Mouse (Mus musculus) CH12.LX (cell line): Measurements from ENCODE around the gene Mef2a.

Experiments
- BHLHE40 ChIP-seq: IDR thresholded peaks from 2 replicates; pipeline ENCODE4 v1.6.1; 2011; ENCODE audit warnings: mild to moderate bottlenecking, low read depth, low read length, improper control_type of control experiment
- CTCF ChIP-seq, 2 experiments: IDR thresholded peaks in 1 of 2; conservative IDR thresholded peaks in 1 of 2; 2 replicates each; pipeline ENCODE4 v1.5.1; 2011 to 2012; ENCODE audit warnings: low read depth in 2 of 2, low read length in 2 of 2, improper control_type of control experiment in 1 of 2, inconsistent platforms in 1 of 2, mild to moderate bottlenecking in 1 of 2, moderate library complexity in 1 of 2
- HCFC1 ChIP-seq: IDR thresholded peaks from 2 replicates; pipeline ENCODE4 v1.6.1; 2012; ENCODE audit warnings: low read depth, mild to moderate bottlenecking, inconsistent platforms, low read length, improper control_type of control experiment
- MAFK ChIP-seq: IDR thresholded peaks from 2 replicates; pipeline ENCODE4 v1.6.1; 2011; ENCODE audit warnings: low read length, improper control_type of control experiment; ENCODE audit not compliant: insufficient replicate concordance
- MEF2A ChIP-seq: IDR thresholded peaks from 2 replicates; pipeline ENCODE4 v1.6.1; 2014; ENCODE audit warnings: low read depth, mild to moderate bottlenecking, inconsistent platforms, low read length, improper control_type of control experiment, borderline replicate concordance
- POLR2A ChIP-seq: IDR thresholded peaks from 2 replicates; pipeline ENCODE4 v1.6.1; 2011; ENCODE audit warnings: low read depth, mild to moderate bottlenecking, improper control_type of control experiment, low read length
- POLR2AphosphoS2 ChIP-seq: IDR thresholded peaks from 2 replicates; pipeline ENCODE4 v1.6.1; 2011; ENCODE audit warnings: low read depth, low read length, improper control_type of control experiment
- TCF12 ChIP-seq: IDR thresholded peaks from 2 replicates; pipeline ENCODE4 v1.6.1; 2014; ENCODE audit warnings: low read depth, mild to moderate bottlenecking, inconsistent platforms, low read length, improper control_type of control experiment
- UBTF ChIP-seq: IDR thresholded peaks from 2 replicates; pipeline ENCODE4 v1.6.1; 2012; ENCODE audit warnings: low read depth, mild to moderate bottlenecking, inconsistent platforms, low read length, improper control_type of control experiment, moderate library complexity
- USF1 ChIP-seq: IDR thresholded peaks from 2 replicates; pipeline ENCODE4 v1.6.1; 2014; ENCODE audit warnings: low read depth, mild to moderate bottlenecking, inconsistent platforms, low read length, improper control_type of control experiment
- ZNF384 ChIP-seq: IDR thresholded peaks from 2 replicates; pipeline ENCODE4 v1.6.1; 2012; ENCODE audit warnings: low read depth, low read length, improper control_type of control experiment, inconsistent platforms

DNA sequence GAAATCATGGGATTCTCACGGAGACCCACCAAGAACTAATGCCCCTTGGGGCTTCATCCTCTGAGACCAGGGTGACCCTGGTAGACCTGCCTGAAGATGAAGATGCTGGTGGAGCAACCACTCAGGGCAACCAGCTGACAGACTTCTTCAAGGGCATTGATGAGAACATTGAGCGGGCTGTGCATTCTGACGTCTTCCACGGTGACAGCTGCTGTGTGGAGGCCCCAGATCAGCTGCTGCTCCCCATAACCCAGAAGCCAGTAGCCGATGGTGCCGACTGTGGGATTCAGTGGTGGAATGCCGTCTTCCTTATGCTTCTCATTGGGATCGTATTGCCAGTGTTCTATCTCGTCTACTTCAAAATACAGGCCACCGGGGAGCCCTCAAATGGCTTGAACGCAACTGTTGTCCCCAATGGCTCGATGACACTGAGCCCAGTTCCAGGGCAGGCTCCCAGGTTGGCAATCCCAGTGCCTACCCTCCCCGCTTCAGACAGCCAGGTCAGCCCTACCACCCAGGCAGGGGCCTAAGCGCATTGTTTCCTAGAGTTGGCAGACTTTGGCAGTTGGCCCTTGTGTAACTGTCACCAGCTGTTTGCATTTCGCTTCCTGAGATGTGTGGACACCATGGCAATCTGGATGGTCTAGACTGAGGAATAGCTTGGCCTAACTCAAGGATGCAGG lies 146.6 kb downstream of the Mef2a start:
- TF ChIP-seq TCF12 (no peak), POLR2AphosphoS2 (no peak), CTCF (conservative IDR thresholded peaks at IDR 0.05 in 1 of 2, IDR thresholded peaks at IDR 0.05 in 1 of 2; ENCODE audit: low read depth in 2 of 2, low read length in 2 of 2) (no peak), MAFK (no peak), UBTF (no peak), MEF2A (no peak), BHLHE40 (no peak), ZNF384 (no peak), USF1 (no peak), POLR2A (no peak), HCFC1 (no peak)
